Mouse (Mus musculus) neural tube, embryonic 11.5 days (tissue): ENCODE results near the gene Mrpl53. TPM values are rescaled to one million over a fixed set of nuclear protein-coding genes. Genes with fewer than 3 reads are reported as not detected.

Experiments
- ATAC-seq: fragments of 200-750 bp; cut with Nextera tagmentation; 2 replicates; pipeline ENCODE4 v1.8.0; 2017; ENCODE audit warnings: moderate number of reproducible peaks, mild to moderate bottlenecking, moderate TSS enrichment, moderate library complexity; ENCODE audit not compliant: insufficient read depth, low FRiP score, low TSS enrichment
- DNase-seq: peaks from one replicate; pipeline ENCODE4 v3.0.0-alpha.2; 2015; ENCODE audit warnings: low spot score
- H3K27ac ChIP-seq: fragments of 300-500 bp; sonication (generic); 2 replicates; pipeline ENCODE4 v1.5.1; 2014; ENCODE audit warnings: low read depth, mild to moderate bottlenecking, low read length
- H3K27me3 ChIP-seq: fragments of 300-500 bp; sonication (generic); 2 replicates; pipeline ENCODE4 v1.6.1; 2014; ENCODE audit warnings: mild to moderate bottlenecking, low read length, mixed read lengths; ENCODE audit not compliant: control insufficient read depth, insufficient read depth
- H3K36me3 ChIP-seq: fragments of 300-500 bp; sonication (generic); 2 replicates; pipeline ENCODE4 v1.6.1; 2014; ENCODE audit warnings: mild to moderate bottlenecking, low read length, moderate library complexity, mixed read lengths; ENCODE audit not compliant: control insufficient read depth, insufficient read depth
- H3K4me1 ChIP-seq: fragments of 300-500 bp; sonication (generic); 2 replicates; pipeline ENCODE4 v1.6.1; 2014; ENCODE audit warnings: low read length, mixed read lengths; ENCODE audit not compliant: control insufficient read depth, insufficient read depth
- H3K4me2 ChIP-seq: fragments of 300-500 bp; sonication (generic); 2 replicates; pipeline ENCODE4 v1.6.1; 2014; ENCODE audit warnings: low read depth, mild to moderate bottlenecking, moderate library complexity
- H3K4me3 ChIP-seq: fragments of 300-500 bp; sonication (generic); 2 replicates; pipeline ENCODE4 v1.5.1; 2014; ENCODE audit warnings: low read depth, low read length
- H3K9ac ChIP-seq: fragments of 300-500 bp; sonication (generic); 2 replicates; pipeline ENCODE4 v1.6.1; 2014; ENCODE audit warnings: mild to moderate bottlenecking, low read length
- H3K9me3 ChIP-seq: fragments of 300-500 bp; sonication (generic); 2 replicates; pipeline ENCODE4 v1.6.1; 2016; ENCODE audit warnings: low read length; ENCODE audit not compliant: control insufficient read depth
- WGBS: fragments of 180-500 bp; shearing (Covaris S2); extraction: QIAGEN DNeasy Blood & Tissue Kit; methylation state at CpG from one replicate; pipeline ENCODE4 v1.1.7; 2014; 5-methylcytosine and 5-hydroxymethylcytosine counted together
- polyA plus RNA-seq: library from polyadenylated mRNA; unstranded; fragments of >200 nt; fragmentation: Nextera tagmentation; extraction: Ambion mirVana; gene quantifications from 2 replicates; pipeline ENCODE4 v1.2.1, GENCODE M21; 2014

Gene Mrpl53
- 118 and 123 TPM in 2 replicates for polyA plus RNA-seq

DNA sequence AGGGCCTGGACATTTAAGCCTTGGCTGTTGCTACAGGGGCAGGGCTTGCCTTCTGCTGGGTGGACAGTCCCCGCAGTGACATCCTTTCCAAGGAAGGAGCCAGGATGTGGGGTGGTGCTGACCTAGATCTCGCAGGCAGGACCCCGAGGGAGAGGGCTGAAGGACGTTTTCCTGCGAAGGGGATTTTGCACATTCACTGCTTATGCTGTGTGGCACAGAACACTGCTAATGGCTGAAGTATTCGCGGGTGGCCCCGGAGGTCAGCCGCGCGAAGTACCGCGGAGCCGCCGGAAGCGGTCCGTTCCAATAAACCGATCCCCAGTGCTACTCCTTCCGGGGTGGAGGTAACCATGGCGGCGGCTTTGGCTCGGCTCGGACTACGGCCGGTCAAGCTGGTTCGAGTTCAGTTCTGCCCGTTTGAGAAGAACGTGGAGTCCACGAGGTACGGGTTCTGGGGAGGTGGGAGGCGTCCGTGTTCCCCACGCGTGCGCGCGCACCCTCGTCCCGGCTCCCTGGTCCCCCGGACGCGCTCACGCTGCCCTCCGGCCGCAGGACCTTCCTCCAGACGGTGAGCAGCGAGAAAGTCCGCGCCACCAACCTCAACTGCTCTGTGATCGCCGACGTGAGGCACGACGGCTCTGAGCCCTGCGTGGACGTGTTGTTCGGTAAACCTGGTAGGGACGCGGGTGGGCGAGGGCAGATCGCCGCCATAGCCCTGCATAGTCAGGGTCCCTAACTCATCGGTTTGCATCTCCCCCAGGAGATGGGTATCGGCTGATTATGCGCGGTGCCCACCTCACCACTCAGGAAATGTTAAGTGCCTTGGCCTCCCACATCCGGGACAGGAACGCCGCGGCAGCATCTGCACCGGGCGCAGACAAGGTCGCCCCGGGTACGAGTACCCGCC lies at the start of gene Mrpl53:
Gene Mrpl53 (plus strand): TSS at position 279 of the 907 bp plus-strand sequence.
- WGBS: under 1% methylated on average over 76 of the region's 76 CpGs
- DNase-seq: peak; percentile 85
- peak; percentile 89 for ATAC-seq
- H3K27me3 ChIP-seq: no peaks in the 10 kb centered on the region
- H3K36me3 ChIP-seq: peaks cover 2% of the 10 kb centered on the region; the same call in 1 of the 2 replicates
- H3K9ac ChIP-seq: peak within 1 kb of the TSS; percentile 92
- peak within 1 kb of the TSS; percentile 89 for H3K4me3 ChIP-seq
- H3K4me1 ChIP-seq: peaks cover 12% of the 10 kb centered on the region
- peak within 1 kb of the TSS; percentile 86 for H3K4me2 ChIP-seq
- no peaks in the 10 kb centered on the region for H3K9me3 ChIP-seq
- H3K27ac ChIP-seq: peak within 1 kb of the TSS; percentile 70

DNA sequence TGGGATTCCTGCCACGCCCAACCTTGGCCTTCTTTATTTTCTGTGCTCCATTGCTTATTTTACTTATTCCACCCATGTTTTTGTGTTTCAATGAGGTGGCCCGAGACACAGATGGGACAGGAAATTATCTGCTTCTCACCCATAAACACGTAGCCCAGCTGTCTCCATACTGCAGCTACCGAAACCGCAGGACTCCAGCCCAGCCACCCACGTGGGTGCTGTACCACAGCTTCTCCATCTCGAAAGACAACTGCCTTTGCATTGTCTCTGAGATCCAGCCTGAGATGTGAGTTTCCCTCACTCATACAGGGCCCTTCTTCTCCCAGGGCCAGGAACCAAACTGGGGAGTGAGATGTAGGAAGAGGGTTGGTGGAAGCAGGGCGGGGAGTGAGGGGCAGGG lies 42.8 kb upstream of the Mrpl53 start:
- Histone ChIP-seq H3K27ac (no peak overlapping the region), H3K4me1 (peaks cover 7% of the 10 kb centered on the region; the same call in 1 of the 2 replicates), H3K9ac (no peak overlapping the region), H3K4me3 (no peak overlapping the region), H3K9me3 (no peaks in the 10 kb centered on the region), H3K4me2 (no peak overlapping the region), H3K36me3 (no peaks in the 10 kb centered on the region), H3K27me3 (peaks cover 84% of the 10 kb centered on the region)
- no peak for ATAC-seq
- no peak for DNase-seq
- 42% methylated on average over 8 of the region's 8 CpGs for WGBS

DNA sequence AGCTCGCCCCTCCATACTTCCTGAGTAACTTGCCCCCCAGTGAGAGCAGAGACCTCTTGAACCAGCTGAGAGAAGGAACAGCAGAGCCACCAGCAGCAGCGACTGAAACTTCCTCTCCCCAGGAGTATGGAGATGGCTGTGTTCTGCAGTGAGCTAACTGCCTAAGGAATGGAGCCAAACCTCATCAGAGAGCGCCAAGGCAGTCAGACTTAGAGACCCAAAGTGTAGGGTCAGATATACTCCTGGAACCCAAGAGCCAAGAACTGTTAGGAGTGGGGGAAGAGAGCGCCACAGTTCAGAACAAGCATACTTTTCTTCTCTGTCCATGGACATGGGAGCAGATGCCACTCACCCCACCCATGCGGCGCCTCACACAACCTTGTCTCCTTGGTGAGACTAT lies 42.4 kb upstream of the Mrpl53 start:
- Histone ChIP-seq H3K27ac (no peak overlapping the region), H3K9ac (no peak overlapping the region)

DNA sequence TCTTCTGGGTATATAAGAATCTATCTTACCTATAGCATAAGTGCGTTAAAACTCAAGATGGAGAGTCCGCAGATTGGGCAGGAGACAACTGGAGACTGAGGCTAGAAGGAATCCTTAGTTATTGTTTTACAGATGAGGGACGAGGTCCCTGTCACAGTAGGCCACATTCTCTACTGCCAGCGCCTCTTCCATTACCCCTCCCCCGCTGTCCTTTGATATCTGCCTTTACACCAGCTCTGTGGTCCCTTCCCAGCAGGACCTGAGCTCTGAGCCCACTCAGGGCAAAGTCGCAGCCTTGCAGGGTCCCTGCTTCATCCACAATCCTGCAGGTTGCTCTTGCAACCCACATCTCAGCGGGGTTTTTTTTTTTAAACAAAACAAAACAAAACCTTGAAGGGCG lies 40.6 kb upstream of the Mrpl53 start:
- no peaks in the 10 kb centered on the region for H3K9me3 ChIP-seq
- WGBS: 3% methylated on average over 8 of the region's 8 CpGs
- H3K9ac ChIP-seq: no peak overlapping the region
- H3K4me2 ChIP-seq: peak overlapping the region; percentile 24; the same call in 1 of the 2 replicates
- no peak overlapping the region for H3K27ac ChIP-seq
- peaks cover 7% of the 10 kb centered on the region; the same call in 1 of the 2 replicates for H3K4me1 ChIP-seq
- H3K27me3 ChIP-seq: peaks cover 95% of the 10 kb centered on the region
- ATAC-seq (no peak), DNase-seq (no peak)
- H3K4me3 ChIP-seq: peak overlapping the region; percentile 28; the same call in 1 of the 2 replicates
- no peaks in the 10 kb centered on the region for H3K36me3 ChIP-seq

More for the DNA sequence above, 42.4 kb upstream of the Mrpl53 start:
- Histone ChIP-seq H3K36me3 (no peaks in the 10 kb centered on the region), H3K4me2 (no peak overlapping the region), H3K4me3 (no peak overlapping the region), H3K4me1 (peaks cover 7% of the 10 kb centered on the region; the same call in 1 of the 2 replicates), H3K9me3 (no peaks in the 10 kb centered on the region), H3K27me3 (peaks cover 89% of the 10 kb centered on the region)
- ATAC-seq (no peak), DNase-seq (no peak)
- 31% methylated on average over 6 of the region's 6 CpGs for WGBS

DNA sequence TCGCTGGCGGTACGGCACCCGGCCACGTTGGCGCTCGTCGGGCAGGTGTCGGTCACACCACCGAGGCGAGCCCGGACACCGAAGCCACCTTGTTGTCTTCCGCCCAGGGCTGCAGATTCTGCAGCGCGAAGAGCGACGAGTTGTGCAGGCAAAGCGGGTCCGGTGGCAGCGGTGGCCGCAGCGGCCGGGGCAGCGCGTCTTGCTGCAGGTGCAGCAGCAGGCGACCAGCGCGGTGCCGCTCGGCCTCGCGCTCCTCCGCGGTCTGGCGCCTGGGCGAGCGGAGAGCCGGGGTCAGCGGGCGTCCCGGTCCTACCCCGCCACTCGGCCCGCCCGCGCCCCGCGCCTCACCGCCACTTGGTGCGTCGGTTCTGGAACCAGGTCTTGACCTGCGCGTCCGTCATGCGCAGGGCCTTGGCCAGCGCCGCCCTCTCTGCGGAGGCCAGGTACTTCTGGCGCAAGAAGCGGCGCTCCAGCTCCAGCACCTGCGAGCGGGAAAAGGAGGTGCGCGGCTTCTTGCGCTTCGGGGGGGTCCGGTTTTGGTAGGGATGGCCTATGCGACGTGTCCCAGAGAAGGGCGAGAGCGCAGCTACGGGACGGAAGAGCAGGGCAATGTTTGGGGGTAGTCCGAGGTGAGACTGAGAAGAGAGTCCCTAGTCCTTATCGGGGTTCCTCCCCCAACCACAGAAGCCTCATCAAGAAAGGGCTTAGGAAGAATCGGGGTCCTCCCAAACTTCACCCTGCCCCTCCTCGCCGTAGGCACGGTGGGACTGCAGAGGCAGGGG lies 39.9 kb upstream of the Mrpl53 start:
- ATAC-seq (no peak), DNase-seq (no peak)
- peak overlapping the region; percentile 26 for H3K9ac ChIP-seq
- H3K9me3 ChIP-seq: no peaks in the 10 kb centered on the region
- H3K4me2 ChIP-seq: peak overlapping the region; percentile 24
- H3K4me1 ChIP-seq: peaks cover 7% of the 10 kb centered on the region; the same call in 1 of the 2 replicates
- peak overlapping the region; percentile 28 for H3K4me3 ChIP-seq
- H3K27me3 ChIP-seq: peaks cover 94% of the 10 kb centered on the region
- no peak overlapping the region; the same call in 1 of the 2 replicates for H3K27ac ChIP-seq
- H3K36me3 ChIP-seq: no peaks in the 10 kb centered on the region
- WGBS: under 1% methylated on average over 53 of the region's 81 CpGs

DNA sequence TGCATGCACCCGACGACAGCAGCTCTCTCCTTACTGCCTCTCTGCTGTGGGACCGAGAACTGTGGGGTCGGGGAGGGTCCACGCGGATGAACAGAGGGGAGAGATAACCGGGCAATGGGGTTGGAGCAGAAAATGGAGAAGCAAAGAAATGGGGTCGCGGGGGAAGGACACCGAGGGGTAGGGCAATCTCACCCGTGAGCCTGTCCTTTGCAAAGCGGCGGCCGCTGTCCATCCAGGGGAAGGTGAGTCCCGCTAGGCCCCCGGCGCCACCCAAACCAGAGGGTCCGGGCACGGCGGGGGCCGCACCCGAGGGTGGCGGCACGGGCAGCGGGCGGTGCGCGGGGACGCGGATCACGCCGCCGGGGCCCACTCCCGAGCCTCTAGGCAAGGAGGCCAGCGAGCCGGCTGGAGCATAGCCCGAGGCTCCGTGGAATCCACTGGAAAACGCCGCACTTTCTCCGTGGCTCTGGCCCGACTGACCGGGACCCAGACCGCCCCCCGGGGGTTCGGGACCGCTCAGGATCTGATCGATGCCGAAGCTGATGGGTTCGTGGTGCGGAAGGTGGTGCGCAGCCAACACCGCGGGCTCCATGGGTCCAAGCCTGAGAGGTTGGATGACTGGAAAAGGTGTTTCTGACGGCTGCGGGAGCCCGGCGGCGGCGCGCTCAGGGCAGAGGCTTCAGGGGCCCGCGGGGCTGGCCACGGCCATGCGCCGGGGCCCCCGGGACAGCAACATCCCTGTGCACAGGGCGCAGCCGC lies 39.2 kb upstream of the Mrpl53 start:
- no peak for ATAC-seq
- Histone ChIP-seq H3K4me1 (peaks cover 7% of the 10 kb centered on the region; the same call in 1 of the 2 replicates), H3K27me3 (peaks cover 94% of the 10 kb centered on the region), H3K36me3 (no peaks in the 10 kb centered on the region), H3K4me2 (peak overlapping the region; percentile 22), H3K27ac (no peak overlapping the region; the same call in 1 of the 2 replicates), H3K9ac (peak overlapping the region; percentile 26), H3K4me3 (peak overlapping the region; percentile 19), H3K9me3 (no peaks in the 10 kb centered on the region)
- peak; percentile 47 for DNase-seq
- 1% methylated on average over 52 of the region's 69 CpGs for WGBS

DNA sequence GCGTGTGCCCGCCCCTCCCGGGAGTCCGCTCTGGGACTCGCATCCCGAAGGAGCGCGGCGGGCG lies 38.8 kb upstream of the Mrpl53 start, which contains the start of gene Tlx2:
Gene Tlx2 (minus strand): TSS at position 47 of the 64 bp plus-strand sequence.
- DNase-seq (no peak), ATAC-seq (no peak)
- peak within 1 kb of the TSS; percentile 26 for H3K9ac ChIP-seq
- peak within 1 kb of the TSS; percentile 27 for H3K4me2 ChIP-seq
- peak within 1 kb of the TSS; percentile 28 for H3K4me3 ChIP-seq
- WGBS: 0% methylated on average over 10 of the region's 10 CpGs
- peaks cover 90% of the 10 kb centered on the region for H3K27me3 ChIP-seq
- H3K4me1 ChIP-seq: peaks cover 7% of the 10 kb centered on the region; the same call in 1 of the 2 replicates
- no peaks in the 10 kb centered on the region for H3K36me3 ChIP-seq
- no peaks in the 10 kb centered on the region for H3K9me3 ChIP-seq
- no peak within 1 kb of the TSS; the same call in 1 of the 2 replicates for H3K27ac ChIP-seq
